Mouse (Mus musculus) lung, adult 2 months (tissue): ENCODE results near the gene Dcaf15.

Experiments used
- CTCF ChIP-seq: fragments of 200-500 bp; IDR thresholded peaks from 2 replicates; pipeline ENCODE4 v1.5.1; 2011; ENCODE audit warnings: mild to moderate bottlenecking, low read length, control low read depth; ENCODE audit not compliant: insufficient read depth
- POLR2A ChIP-seq: fragments of 200-500 bp; IDR thresholded peaks from 2 replicates; pipeline ENCODE4 v1.6.1; 2011; ENCODE audit warnings: low read depth, mild to moderate bottlenecking, control low read depth, low read length, borderline replicate concordance; ENCODE audit errors: extremely low read depth

DNA sequence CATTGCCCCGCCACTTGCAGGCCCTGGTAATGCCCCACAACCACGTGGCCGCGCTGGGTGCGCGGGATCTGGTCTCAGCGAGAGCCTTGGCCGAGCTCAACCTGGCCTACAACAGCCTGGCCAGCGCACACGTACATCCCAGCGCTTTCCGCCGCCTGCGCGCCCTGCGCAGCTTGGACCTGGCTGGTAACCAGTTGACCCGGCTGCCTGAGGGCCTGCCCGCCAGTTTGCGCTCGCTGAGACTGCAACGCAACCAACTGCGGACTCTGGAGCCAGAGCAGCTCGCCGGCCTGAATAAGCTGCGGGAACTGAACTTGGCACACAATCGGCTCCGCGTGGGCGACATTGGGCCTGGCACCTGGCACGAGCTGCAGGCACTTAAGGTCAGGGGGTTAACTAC, 26.2 kb upstream of the Dcaf15 start:
- TF ChIP-seq CTCF (no peak), POLR2A (no peak)
